ENCODE assay signal across 20 mouse cellular contexts in genomic region chr2:160905301-160905700, GRCm38 (mm10). TPM values are rescaled to one million over a fixed set of nuclear protein-coding genes. Genes with fewer than 3 reads are reported as not detected.
DNase-seq lines count a peak whose midpoint lies in the region; TF ChIP-seq lines count a peak whose summit lies in the region.
"Had no signal": no experiment of that assay in that cellular context is flagged by ENCODE, and none has a peak within 500 bp of the region (broad histone marks: within the 10 kb centered on the region; RNA-seq: fewer than 3 reads in every experiment).

No protein-coding gene starts in this region.

- TF ChIP-seq CTCF in cerebellum, adult 2 months (IDR thresholded peaks at IDR 0.05; ENCODE audit: borderline replicate concordance, insufficient read depth, low read depth, low read length) = no peak

- peak overlapping the region; percentile 97 for H3K27ac ChIP-seq in cerebellum, adult 2 months (ENCODE audit: insufficient read depth, low read length)
- H3K27ac ChIP-seq: embryonic facial prominence, embryonic 10.5 days; embryonic facial prominence, embryonic 12.5 days; forebrain, embryonic 13.5 days; forebrain, embryonic 15.5 days had no signal

- no peaks in the 10 kb centered on the region for H3K27me3 ChIP-seq in cerebellum, adult 2 months (ENCODE audit: control insufficient read depth, insufficient read depth, low read length)

- DNase-seq in cerebellum, adult 11 months = peak; percentile 36
- DNase-seq in cerebellum, postnatal 10 days = no peak
- peak; percentile 25 to 36 for DNase-seq in cerebellum, adult 2 months
- DNase-seq in cerebellum, postnatal 4 days (ENCODE audit: low spot score in 2 of 2) = no peak
- peak; percentile 54 for DNase-seq in cerebellum, adult 9-11 months
- no peak for DNase-seq in cerebellum, adult 8-10 months
- peak; percentile 47 for DNase-seq in brain, adult 2 months (ENCODE audit: low read depth, low spot score)
- DNase-seq: adrenal gland, adult 8-10 months; adrenal gland, postnatal 14 days; adrenal gland, postnatal 36 days; B cell, adult 2 months; forebrain, postnatal 0 days had no signal

- no peak overlapping the region for H3K4me3 ChIP-seq in cerebellum, adult 2 months (replicated peaks; ENCODE audit: insufficient read depth, low read depth, low read length)
- H3K4me3 ChIP-seq: embryonic facial prominence, embryonic 10.5 days; embryonic facial prominence, embryonic 12.5 days; forebrain, embryonic 13.5 days; forebrain, embryonic 15.5 days had no signal

- WGBS in cerebellum, adult 2 months = 83% methylated on average over 12 of the region's 12 CpGs

- H3K4me1 ChIP-seq in cerebellum, adult 2 months (ENCODE audit: control insufficient read depth, insufficient read depth, low read length) = peaks cover 56% of the 10 kb centered on the region
- H3K4me1 ChIP-seq: embryonic facial prominence, embryonic 12.5 days; forebrain, embryonic 13.5 days; forebrain, embryonic 15.5 days had no signal

- TF ChIP-seq POLR2A in cerebellum, adult 2 months (IDR thresholded peaks at IDR 0.05; ENCODE audit: borderline replicate concordance, insufficient read depth, low read length) = no peak

RNA-seq across cellular contexts. Expression of gene Emilin3, which starts 6.8 kb away (rescaled TPM):
- 6.4 and 7.6 TPM in 2 replicates for polyA plus RNA-seq in cerebellum, adult 2 months (2012; rRNA removed)
- polyA plus RNA-seq: activated CD4-positive, CD25-positive, alpha-beta regulatory T cell, adult 4 months; CD4-positive, CD25-positive, alpha-beta regulatory T cell, adult 4 months; G1E; Patski had no signal

RNA-seq across cellular contexts. Expression of gene Lpin3, which starts 24.8 kb away (rescaled TPM):
- polyA plus RNA-seq in cerebellum, adult 2 months (2012; rRNA removed) = 2.3 and 2.4 TPM in 2 replicates

RNA-seq across cellular contexts. Expression of gene Zhx3, which starts 32.5 kb away (rescaled TPM):
- 26.2 and 27.7 TPM in 2 replicates for polyA plus RNA-seq in cerebellum, adult 2 months (2012; rRNA removed)

Comparison
In these comparisons a context has a peak if more than half of its experiments do, and no peak if none do; other contexts are left out.
1. DNase-seq: peak in cerebellum, adult 11 months (single experiment), cerebellum, adult 2 months (2 of 2), cerebellum, adult 9-11 months (single experiment) and brain, adult 2 months (single experiment); none in cerebellum, postnatal 10 days (0 of 2), cerebellum, postnatal 4 days (0 of 2) and cerebellum, adult 8-10 months (single experiment).